Mouse (Mus musculus): ENCODE measurements around the gene Duox1.
"Not testable (repeated sequence)": the region's sequence is repeated elsewhere in the genome, so short reads cannot be mapped to it uniquely, and the experiment has no call there.

Gene Duox1

GRCm38 (mm10) chr2:122312722-122313417, 2.6 kb upstream of the Duox1 start:
- DNase-seq: peak; percentile 84

DNA sequence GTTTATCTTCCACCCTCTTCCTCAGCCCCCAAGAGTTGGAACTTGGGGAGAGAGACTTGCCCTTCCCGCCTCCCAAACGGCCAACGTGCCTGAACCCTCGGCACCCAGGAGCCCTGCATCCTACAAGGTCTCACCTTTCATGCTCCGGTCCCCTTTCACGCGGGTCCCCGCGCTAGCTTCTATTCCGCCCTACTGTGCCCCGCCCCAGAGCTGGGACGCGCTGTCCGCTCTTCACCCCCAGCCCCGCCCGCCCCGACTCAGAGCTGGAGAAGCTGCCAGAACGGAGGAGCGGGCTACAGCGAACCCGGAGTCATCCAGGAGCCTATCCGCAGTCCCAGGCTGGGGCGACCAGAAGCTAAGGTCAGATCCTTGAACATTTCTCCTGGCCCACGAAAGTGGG, 1.9 kb upstream of the Duox1 start, which contains the start of gene Duoxa1:
Duoxa1 (minus strand) TSS at position 195 of the 400 bp plus-strand sequence.
- no peak for DNase-seq

GRCm38 (mm10) chr2:122317384-122317783, 1.9 kb downstream of the Duox1 start:
- no peak for DNase-seq

GRCm38 (mm10) chr2:122323960-122324359, 8.5 kb downstream of the Duox1 start:
- DNase-seq: no peak

GRCm38 (mm10) chr2:122324586-122324985, 9.1 kb downstream of the Duox1 start:
- no peak for DNase-seq

DNA sequence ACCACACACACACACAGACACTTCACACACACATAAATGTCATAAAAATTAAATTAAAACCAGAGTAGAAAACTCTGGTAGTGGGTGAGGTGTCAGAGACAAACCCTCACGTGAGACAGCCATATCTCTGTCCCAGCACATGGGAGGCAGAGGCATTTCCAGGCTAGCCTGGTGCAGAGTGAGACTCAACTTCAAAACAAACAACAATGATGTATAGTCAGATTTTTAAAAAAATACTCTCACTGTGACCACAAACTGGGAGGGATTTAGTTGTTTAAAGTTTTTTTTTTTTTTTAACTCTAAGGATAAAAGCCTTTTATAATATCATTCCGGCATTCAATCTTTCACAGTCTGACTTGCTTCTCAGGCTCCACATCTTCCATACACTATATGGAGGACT, 9.9 kb downstream of the Duox1 start:
- DNase-seq: no peak

DNA sequence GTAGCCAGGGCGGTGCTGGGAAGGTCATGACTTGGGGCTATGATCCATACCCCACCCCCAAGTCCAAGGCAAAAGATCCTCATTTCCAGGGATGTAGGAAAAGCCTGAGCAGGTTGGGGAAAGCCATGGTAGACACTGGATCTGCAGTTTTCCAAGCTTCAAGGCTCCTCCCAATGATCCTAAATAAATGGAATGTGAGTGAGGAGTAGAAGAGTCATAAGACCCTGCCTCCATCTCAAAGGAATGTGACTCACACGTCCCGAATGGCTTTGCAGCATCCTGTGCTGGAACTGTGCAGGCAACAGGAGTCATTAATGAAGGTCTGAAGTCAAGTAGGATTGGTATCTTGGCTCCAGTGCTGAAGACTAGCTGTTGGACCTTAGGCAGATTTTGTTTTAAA, 12.5 kb downstream of the Duox1 start:
- no peak for DNase-seq

DNA sequence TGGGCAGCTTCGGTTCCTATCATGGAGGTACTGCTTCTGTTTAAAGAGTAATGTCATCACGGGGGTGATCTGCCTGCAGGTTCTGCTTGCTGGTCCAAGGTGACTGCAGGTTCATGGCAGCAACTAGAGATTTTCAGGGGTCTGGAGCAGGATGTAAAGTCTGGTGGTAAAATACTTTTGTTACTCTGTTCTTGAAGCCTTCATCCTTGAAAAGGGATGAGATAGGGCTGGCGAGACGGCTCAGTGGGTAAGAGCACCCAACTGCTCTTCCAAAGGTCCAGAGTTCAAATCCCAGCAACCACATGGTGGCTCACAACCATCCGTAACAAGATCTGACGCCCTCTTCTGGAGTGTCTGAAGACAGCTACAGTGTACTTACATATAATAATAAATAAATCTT, 14.8 kb downstream of the Duox1 start:
- not testable (repeated sequence) for DNase-seq

DNA sequence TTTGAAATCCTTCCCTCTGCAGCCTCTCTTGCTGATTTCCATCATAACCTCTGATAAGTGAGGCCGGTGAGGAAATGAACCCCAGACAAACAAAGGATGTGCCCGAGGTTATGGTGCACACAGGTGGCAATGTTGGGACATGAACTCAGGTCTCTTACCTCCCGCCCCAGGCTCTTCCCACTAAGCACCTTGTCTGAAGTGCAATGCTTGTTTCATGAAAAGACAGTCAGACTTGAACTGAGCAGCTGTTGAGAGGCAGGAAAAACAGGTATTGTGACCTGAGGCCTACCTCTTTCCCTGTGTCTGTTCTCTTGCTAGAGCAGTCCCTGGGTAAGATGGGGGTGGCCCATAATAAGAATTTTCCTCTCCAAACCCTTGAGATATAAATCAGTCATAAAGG, 16.8 kb downstream of the Duox1 start:
- no peak for DNase-seq

DNA sequence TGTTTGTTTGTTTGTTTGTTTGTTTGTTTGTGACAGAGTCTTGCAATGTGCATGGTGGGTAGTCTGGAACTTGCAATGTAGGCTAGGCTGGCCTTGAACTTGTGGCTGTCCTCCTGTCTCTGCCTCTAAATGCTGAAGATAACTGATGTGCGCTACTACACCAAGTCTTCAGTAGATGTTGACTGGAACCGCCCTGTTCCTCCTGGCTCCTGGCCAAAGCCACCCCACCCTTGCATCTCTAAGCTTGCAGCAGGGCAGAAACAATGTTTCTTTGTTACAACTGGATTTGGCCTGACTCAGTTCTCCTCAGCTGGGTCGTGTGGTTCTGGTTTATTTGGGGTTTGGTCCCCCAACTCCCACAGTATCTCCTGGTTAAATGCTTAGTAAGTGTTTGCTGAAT, 18.7 kb downstream of the Duox1 start:
- DNase-seq: no peak

DNA sequence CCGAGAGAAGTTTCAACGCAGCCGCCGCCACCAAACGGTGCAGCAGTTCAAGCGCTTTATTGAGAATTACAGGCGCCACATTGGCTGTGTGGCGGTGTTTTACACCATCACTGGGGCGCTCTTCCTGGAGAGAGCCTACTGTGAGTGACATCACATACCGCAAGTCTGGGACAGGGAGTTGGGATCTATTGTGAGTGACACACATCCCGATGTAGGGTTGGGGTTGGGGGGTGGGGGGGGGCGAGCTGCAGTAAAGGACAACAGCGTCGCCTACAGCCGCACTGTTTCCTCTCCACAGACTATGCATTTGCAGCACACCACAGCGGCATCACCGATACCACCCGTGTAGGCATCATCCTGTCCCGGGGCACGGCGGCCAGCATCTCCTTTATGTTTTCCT, 21.8 kb downstream of the Duox1 start:
- DNase-seq: no peak

GRCm38 (mm10) chr2:122345106-122345893, 29.8 kb downstream of the Duox1 start:
- DNase-seq: no peak

GRCm38 (mm10) chr2:122346164-122346563, 30.7 kb downstream of the Duox1 start:
- DNase-seq: not testable (repeated sequence)

DNA sequence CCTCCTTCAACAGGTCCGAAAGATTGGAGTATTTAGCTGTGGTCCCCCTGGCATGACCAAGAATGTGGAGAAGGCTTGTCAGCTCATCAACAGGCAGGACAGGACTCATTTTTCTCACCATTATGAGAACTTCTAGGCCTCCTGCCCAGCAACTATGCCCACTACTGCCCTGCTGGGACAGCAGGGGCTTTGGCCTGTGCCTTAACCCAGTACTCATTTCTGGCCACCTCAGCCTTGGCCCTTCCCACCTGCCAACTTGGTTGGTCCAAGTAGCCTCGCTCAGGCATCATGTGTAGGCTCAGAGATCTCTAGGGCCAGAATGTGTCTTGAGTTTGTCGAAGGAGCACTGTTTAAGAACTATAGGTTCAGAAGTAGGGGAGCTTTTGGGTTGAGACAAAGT, 31.8 kb downstream of the Duox1 start:
- no peak for DNase-seq

- DNase-seq: peak; percentile 92
Measured at GRCm38 (mm10) chr2:122348531-122349131, 33.2 kb downstream of the Duox1 start.

GRCm38 (mm10) chr2:122349136-122349785, 33.8 kb downstream of the Duox1 start:
- DNase-seq: peak; percentile 45

- peak; percentile 32 for DNase-seq
Measured at GRCm38 (mm10) chr2:122351156-122351930, 35.9 kb downstream of the Duox1 start.

GRCm38 (mm10) chr2:122351931-122352329, 36.5 kb downstream of the Duox1 start:
- DNase-seq: peak; percentile 81

DNA sequence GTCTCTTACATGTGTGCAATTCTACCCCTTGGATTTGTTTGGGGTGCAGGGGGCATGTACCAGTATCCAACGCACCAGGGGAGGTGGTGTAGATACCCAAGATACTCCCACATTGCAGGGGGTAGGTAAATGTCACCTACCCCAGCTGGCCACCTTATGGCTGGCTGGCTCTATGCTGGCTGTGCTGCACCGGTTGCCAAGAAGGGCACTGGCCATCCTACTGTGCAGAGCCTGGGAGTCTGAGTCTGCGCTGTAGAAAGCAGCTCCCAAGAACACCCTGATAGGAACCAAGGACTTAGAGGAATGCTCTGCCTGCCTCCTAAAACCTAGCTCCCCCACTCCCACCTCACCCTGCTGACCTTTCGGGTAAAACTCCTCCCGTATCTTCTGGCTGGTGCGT, 37.5 kb downstream of the Duox1 start:
- DNase-seq: no peak

GRCm38 (mm10) chr2:122353765-122354164, 38.3 kb downstream of the Duox1 start:
- no peak for DNase-seq

- no peak for DNase-seq
Measured at GRCm38 (mm10) chr2:122354191-122354929, 38.9 kb downstream of the Duox1 start.

- no peak for DNase-seq
Measured at GRCm38 (mm10) chr2:122355389-122355788, 39.9 kb downstream of the Duox1 start.

All from right cerebral cortex, postnatal 4 days (tissue).